ENCODE assay signal across 22 mouse cellular contexts in genomic region chr14:61460365-61460764, GRCm38 (mm10).
"Had no signal": no experiment of that assay in that cellular context is flagged by ENCODE, and none has a peak within 500 bp of the region (broad histone marks: within the 10 kb centered on the region; RNA-seq: fewer than 3 reads in every experiment).

No protein-coding gene starts in this region.

- DNase-seq: gastrocnemius, adult 2 months; gastrocnemius, postnatal 10 days; gastrocnemius, postnatal 25 days; heart, adult 18-20 months; heart, postnatal 10 days; kidney, adult 18-20 months; kidney, adult 8-10 months; kidney, postnatal 10 days; kidney, postnatal 25 days; kidney, postnatal 4 days had no signal

- H3K4me1 ChIP-seq: heart, embryonic 10.5 days; heart, embryonic 12.5 days; hindbrain, embryonic 13.5 days; hindbrain, embryonic 15.5 days; intestine, embryonic 15.5 days; liver, embryonic 12.5 days had no signal

- H3K4me3 ChIP-seq: gastrocnemius, adult 2 months; heart, embryonic 10.5 days; heart, embryonic 12.5 days; hindbrain, embryonic 13.5 days; hindbrain, embryonic 15.5 days; intestine, embryonic 15.5 days; left cerebral cortex, adult 2 months; limb, embryonic 13.5 days; limb, embryonic 15.5 days; liver, embryonic 12.5 days had no signal

- H3K9ac ChIP-seq: heart, embryonic 12.5 days; hindbrain, embryonic 13.5 days; hindbrain, embryonic 15.5 days; intestine, embryonic 15.5 days; limb, embryonic 13.5 days; limb, embryonic 15.5 days; liver, embryonic 12.5 days; liver, embryonic 14.5 days had no signal

- H3K27ac ChIP-seq: gastrocnemius, adult 2 months; heart, embryonic 10.5 days; hindbrain, embryonic 13.5 days; hindbrain, embryonic 15.5 days; intestine, embryonic 15.5 days; left cerebral cortex, adult 2 months; limb, embryonic 13.5 days; limb, embryonic 15.5 days; liver, embryonic 12.5 days; liver, embryonic 14.5 days had no signal

- H3K9me3 ChIP-seq: heart, embryonic 10.5 days; heart, embryonic 12.5 days; hindbrain, embryonic 13.5 days; hindbrain, embryonic 15.5 days; intestine, embryonic 15.5 days; limb, embryonic 13.5 days; limb, embryonic 15.5 days; liver, embryonic 12.5 days had no signal

- ATAC-seq: inflammation-experienced regulatory T-cells, adult 6 months; intestine, embryonic 15.5 days; intestine, postnatal 0 days; liver, embryonic 12.5 days had no signal

- H3K4me2 ChIP-seq: heart, embryonic 12.5 days; hindbrain, embryonic 13.5 days; hindbrain, embryonic 15.5 days; intestine, embryonic 15.5 days; limb, embryonic 13.5 days; limb, embryonic 15.5 days; liver, embryonic 12.5 days had no signal

- H3K36me3 ChIP-seq: heart, embryonic 10.5 days; heart, embryonic 12.5 days; hindbrain, embryonic 13.5 days; hindbrain, embryonic 15.5 days; intestine, embryonic 15.5 days; limb, embryonic 13.5 days; limb, embryonic 15.5 days; liver, embryonic 12.5 days had no signal

- H3K27me3 ChIP-seq: heart, embryonic 12.5 days; hindbrain, embryonic 13.5 days; hindbrain, embryonic 15.5 days; intestine, embryonic 15.5 days; limb, embryonic 13.5 days; limb, embryonic 15.5 days; liver, embryonic 12.5 days had no signal
